Mouse (Mus musculus): ENCODE measurements around the gene Klf5. TPM values are rescaled to one million over a fixed set of nuclear protein-coding genes. Genes with fewer than 3 reads are reported as not detected.

Klf5 gene
- total and polyA plus RNA-seq, 3 experiments, result 0.69 to 3.9 TPM; not detected in 1

- no peak overlapping the region for H3K4me3 ChIP-seq (ENCODE audit: control insufficient read depth in 1 of 2, insufficient read depth in 1 of 2, low read depth in 2 of 2, low read length in 2 of 2)
Observed at GRCm38 (mm10) chr14:99292176-99292575, 6.3 kb upstream of the Klf5 start.

GRCm38 (mm10) chr14:99294424-99294823 lies 4.1 kb upstream of the Klf5 start:
- DNase-seq (ENCODE audit: low read depth, low spot score), result no peak
- Histone ChIP-seq H3K9me3 (replicated peaks; ENCODE audit: insufficient read depth, low read length) (no peaks in the 10 kb centered on the region), H3K9ac (ENCODE audit: control insufficient read depth, low read depth, low read length, poor library complexity, severe bottlenecking) (no peak overlapping the region), H3K27me3 (ENCODE audit: control insufficient read depth in 1 of 2, insufficient read depth in 2 of 2, low read length in 2 of 2) (no peaks in the 10 kb centered on the region; a peak in 1 of 4 replicates), H3K4me1 (ENCODE audit: control insufficient read depth in 1 of 2, insufficient read depth in 2 of 2, low read length in 2 of 2) (peaks cover 0 to 12% of the 10 kb centered on the region in 2 experiments; a peak in 2 of 4 replicates), H3K4me3 (ENCODE audit: control insufficient read depth in 1 of 2, insufficient read depth in 1 of 2, low read depth in 2 of 2, low read length in 2 of 2) (no peak overlapping the region), H3K79me2 (ENCODE audit: control insufficient read depth, insufficient read depth, low read length, poor library complexity) (peaks cover 7% of the 10 kb centered on the region; the same call in 1 of the 2 replicates), H3K36me3 (ENCODE audit: control insufficient read depth in 1 of 2, insufficient read depth in 2 of 2, low read length in 2 of 2) (peaks cover 0 to 10% of the 10 kb centered on the region in 2 experiments; a peak in 2 of 4 replicates), H3K27ac (ENCODE audit: control insufficient read depth, low read depth, low read length) (no peak overlapping the region)
- TF ChIP-seq ZNF384 (IDR thresholded peaks at IDR 0.05; ENCODE audit: low read depth, low read length) (no peak), RAD21 (IDR thresholded peaks at IDR 0.05; ENCODE audit: low read depth, low read length) (no peak), GATA1 (IDR thresholded peaks at IDR 0.05; ENCODE audit: low read depth, low read length) (no peak), HCFC1 (IDR thresholded peaks at IDR 0.05; ENCODE audit: low read depth, low read length) (no peak), POLR2AphosphoS5 (IDR thresholded peaks at IDR 0.05; ENCODE audit: borderline replicate concordance, low read depth, low read length) (no peak), BHLHE40 (IDR thresholded peaks at IDR 0.05; ENCODE audit: borderline replicate concordance, low read depth, low read length) (no peak), ZMIZ1 (IDR thresholded peaks at IDR 0.05; ENCODE audit: low read depth, low read length) (no peak), UBTF (IDR thresholded peaks at IDR 0.05; ENCODE audit: borderline replicate concordance, insufficient read depth, low read depth, low read length) (no peak), ZKSCAN1 (IDR thresholded peaks at IDR 0.05; ENCODE audit: low read depth, low read length) (no peak), USF1 (IDR thresholded peaks at IDR 0.05; ENCODE audit: low read depth, low read length) (no peak), KAT2A (conservative IDR thresholded peaks at IDR 0.05; ENCODE audit: low read depth, low read length) (no peak), E2F4 (IDR thresholded peaks at IDR 0.05; ENCODE audit: borderline replicate concordance, low read depth, low read length) (no peak), ZC3H11A (IDR thresholded peaks at IDR 0.05; ENCODE audit: low read depth, low read length) (no peak), POLR2A (IDR thresholded peaks at IDR 0.05; ENCODE audit: control insufficient read depth in 1 of 2, insufficient read depth in 1 of 2, low read depth in 1 of 2, low read length in 2 of 2, poor library complexity in 1 of 2) (no peak)

More at GRCm38 (mm10) chr14:99292176-99292575, 6.3 kb upstream of the Klf5 start:
- no peak for DNase-seq (ENCODE audit: low read depth, low spot score)
- H3K9me3 ChIP-seq (replicated peaks; ENCODE audit: insufficient read depth, low read length), result no peaks in the 10 kb centered on the region
- no peaks in the 10 kb centered on the region for H3K79me2 ChIP-seq (ENCODE audit: control insufficient read depth, insufficient read depth, low read length, poor library complexity)
- peaks cover 0 to 6% of the 10 kb centered on the region in 2 experiments; a peak in 2 of 4 replicates for H3K36me3 ChIP-seq (ENCODE audit: control insufficient read depth in 1 of 2, insufficient read depth in 2 of 2, low read length in 2 of 2)
- H3K27ac ChIP-seq (ENCODE audit: control insufficient read depth, low read depth, low read length), result no peak overlapping the region
- TF ChIP-seq CHD1 (IDR thresholded peaks at IDR 0.05; ENCODE audit: low read depth, low read length), result no peak
- TF ChIP-seq ETS1 (IDR thresholded peaks at IDR 0.05; ENCODE audit: low read depth, low read length), result no peak
- no peak for TF ChIP-seq MAFK (IDR thresholded peaks at IDR 0.05; ENCODE audit: borderline replicate concordance, low read depth, low read length)
- TF ChIP-seq SIN3A (IDR thresholded peaks at IDR 0.05; ENCODE audit: low read length), result no peak
- no peak for TF ChIP-seq MYC (IDR thresholded peaks at IDR 0.05; ENCODE audit: low read depth, low read length)
- TF ChIP-seq MAX (IDR thresholded peaks at IDR 0.05; ENCODE audit: low read length), result no peak
- TF ChIP-seq HCFC1 (IDR thresholded peaks at IDR 0.05; ENCODE audit: low read depth, low read length), result no peak
- no peak for TF ChIP-seq ZC3H11A (IDR thresholded peaks at IDR 0.05; ENCODE audit: low read depth, low read length)
- TF ChIP-seq MAZ (IDR thresholded peaks at IDR 0.05; ENCODE audit: low read depth, low read length), result no peak
- TF ChIP-seq BHLHE40 (IDR thresholded peaks at IDR 0.05; ENCODE audit: borderline replicate concordance, low read depth, low read length), result no peak
- TF ChIP-seq GATA1 (IDR thresholded peaks at IDR 0.05; ENCODE audit: low read depth, low read length), result no peak
- TF ChIP-seq JUND (IDR thresholded peaks at IDR 0.05; ENCODE audit: low read depth, low read length), result no peak
- no peak for TF ChIP-seq UBTF (IDR thresholded peaks at IDR 0.05; ENCODE audit: borderline replicate concordance, insufficient read depth, low read depth, low read length)
- TF ChIP-seq MXI1 (IDR thresholded peaks at IDR 0.05; ENCODE audit: low read depth, low read length), result no peak
- no peak for TF ChIP-seq ZKSCAN1 (IDR thresholded peaks at IDR 0.05; ENCODE audit: low read depth, low read length)
- TF ChIP-seq USF1 (IDR thresholded peaks at IDR 0.05; ENCODE audit: low read depth, low read length), result no peak
- no peak for TF ChIP-seq TAL1 (IDR thresholded peaks at IDR 0.05; ENCODE audit: low read length)
- no peak for TF ChIP-seq SMC3 (IDR thresholded peaks at IDR 0.05; ENCODE audit: low read depth, low read length)
- TF ChIP-seq MEF2A (IDR thresholded peaks at IDR 0.05; ENCODE audit: extremely low read depth, insufficient replicate concordance, low read depth, low read length, poor library complexity, severe bottlenecking), result no peak
- TF ChIP-seq KAT2A (conservative IDR thresholded peaks at IDR 0.05; ENCODE audit: low read depth, low read length), result no peak
- H3K27me3 ChIP-seq (ENCODE audit: control insufficient read depth in 1 of 2, insufficient read depth in 2 of 2, low read length in 2 of 2), result no peaks in the 10 kb centered on the region; a peak in 1 of 4 replicates
- H3K4me1 ChIP-seq (ENCODE audit: control insufficient read depth in 1 of 2, insufficient read depth in 2 of 2, low read length in 2 of 2), result peaks cover 0 to 8% of the 10 kb centered on the region in 2 experiments; a peak in 1 of 4 replicates
- H3K9ac ChIP-seq (ENCODE audit: control insufficient read depth, low read depth, low read length, poor library complexity, severe bottlenecking), result no peak overlapping the region

All from MEL (cell line).